In the genomic region with DNA sequence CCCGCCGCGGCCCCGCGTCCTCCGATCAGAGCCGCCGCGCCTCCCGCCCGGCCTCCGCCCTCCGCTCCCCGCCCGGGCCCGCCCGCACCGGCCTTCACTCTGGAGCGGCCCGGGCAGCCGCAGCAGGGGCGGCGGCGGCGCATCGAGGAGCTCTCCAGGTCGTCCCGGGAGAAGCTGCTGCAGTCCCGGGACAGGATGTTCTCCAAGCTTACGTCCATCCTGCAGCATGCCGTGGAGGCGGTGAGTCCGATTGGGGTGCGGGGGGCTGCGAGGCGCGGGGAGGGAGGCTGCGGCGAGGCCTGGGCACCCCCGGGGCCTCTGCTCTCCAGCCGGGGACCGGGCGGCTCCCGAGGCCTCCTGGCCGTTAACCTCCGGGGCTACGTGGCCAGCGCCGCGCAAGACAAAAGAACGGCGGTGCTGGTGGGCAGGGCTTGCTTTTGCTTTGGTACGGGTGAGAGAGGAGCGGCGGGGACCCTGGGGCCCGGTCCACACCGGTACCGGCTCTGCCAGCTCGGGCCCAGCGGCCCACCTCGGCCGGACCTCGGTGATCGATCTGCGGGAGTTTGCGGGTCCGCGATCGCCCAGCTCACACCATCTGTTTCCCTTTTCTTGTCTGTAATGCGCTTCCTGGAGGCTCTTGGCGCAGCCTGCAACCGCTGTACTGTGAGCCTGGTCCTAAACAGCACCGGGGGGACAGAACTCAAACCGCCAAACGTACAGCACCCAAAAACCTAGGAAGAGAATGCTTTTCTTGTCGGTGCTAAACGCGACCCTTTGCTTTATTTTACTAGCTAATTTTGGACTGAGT, we compare ENCODE assay signal across 8 mouse cellular contexts. TPM values are rescaled to one million over a fixed set of nuclear protein-coding genes. Genes with fewer than 3 reads are reported as not detected.
DNase-seq lines count a peak whose midpoint lies in the region; ATAC-seq and TF ChIP-seq lines count a peak whose summit lies in the region.

No protein-coding gene starts in this region.

- peak overlapping the region; percentile 94 for H3K9ac ChIP-seq in forebrain, embryonic 12.5 days

- H3K4me1 ChIP-seq in cerebellum, adult 2 months (ENCODE audit: control insufficient read depth, insufficient read depth, low read length), result no peaks in the 10 kb centered on the region; the same call in 1 of the 2 replicates
- H3K4me1 ChIP-seq in forebrain, embryonic 12.5 days, result peaks cover 48% of the 10 kb centered on the region

- no peaks in the 10 kb centered on the region for H3K36me3 ChIP-seq in forebrain, embryonic 12.5 days (replicated peaks)

- H3K27me3 ChIP-seq in cerebellum, adult 2 months (ENCODE audit: control insufficient read depth, insufficient read depth, low read length), result no peaks in the 10 kb centered on the region
- H3K27me3 ChIP-seq in forebrain, embryonic 12.5 days, result no peaks in the 10 kb centered on the region

- no peak for TF ChIP-seq CTCF in cerebellum, adult 2 months (IDR thresholded peaks at IDR 0.05; ENCODE audit: borderline replicate concordance, insufficient read depth, low read depth, low read length)

- under 1% methylated on average over 74 of the region's 78 CpGs for WGBS in cerebellum, adult 2 months
- WGBS in forebrain, embryonic 12.5 days, result under 1% methylated on average over 59 of the region's 78 CpGs

- peak overlapping the region; percentile 39; the same call in 1 of the 2 replicates for H3K27ac ChIP-seq in cerebellum, adult 2 months (ENCODE audit: insufficient read depth, low read length)
- H3K27ac ChIP-seq in forebrain, embryonic 12.5 days, result peak overlapping the region; percentile 92

- H3K4me2 ChIP-seq in forebrain, embryonic 12.5 days, result peak overlapping the region; percentile 58

- DNase-seq in cerebellum, adult 2 months, result peak in 1 of 2 experiments; percentile 77
- DNase-seq in cerebellum, adult 11-12 months, result no peak
- peak; percentile 75 for DNase-seq in adrenal gland, postnatal 10 days
- DNase-seq in heart, postnatal 10 days, result peak; percentile 66 to 75
- peak; percentile 36 to 37 for DNase-seq in left cerebral cortex, adult 8-10 months (ENCODE audit: low spot score in 2 of 2)
- peak; percentile 40 for DNase-seq in right cerebral cortex, postnatal 4 days

- intact Hi-C loops in heart, postnatal 10 days (cut with DNase I), result no loop called here

- H3K4me3 ChIP-seq in cerebellum, adult 2 months (replicated peaks; ENCODE audit: insufficient read depth, low read depth, low read length), result peak overlapping the region; percentile 82
- H3K4me3 ChIP-seq in forebrain, embryonic 12.5 days (replicated peaks), result peak overlapping the region; percentile 93

- TF ChIP-seq POLR2A in cerebellum, adult 2 months (IDR thresholded peaks at IDR 0.05; ENCODE audit: borderline replicate concordance, insufficient read depth, low read length), result no peak; the same call in 1 of the 2 replicates

- H3K9me3 ChIP-seq in forebrain, embryonic 12.5 days, result no peaks in the 10 kb centered on the region

- ATAC-seq in forebrain, embryonic 12.5 days (ENCODE audit: low FRiP score), result peak; percentile 73; the same call in 1 of the 2 replicates
- ATAC-seq in megakaryocyte, adult 5-6 weeks (ENCODE audit: poor library complexity, severe bottlenecking), result peak; percentile 16; the same call in 1 of the 2 replicates

RNA-seq across cellular contexts. Expression of a gene that starts 0.9 kb away (rescaled TPM):
- polyA plus RNA-seq in cerebellum, adult 2 months (2012; rRNA removed), result 18.9 and 20.5 TPM in 2 replicates
- total RNA-seq in adrenal gland, postnatal 10 days (2021), result 10 to 100 TPM; 20.4 to 23.5 TPM
- 15.7 and 16.7 TPM in 2 replicates for polyA plus RNA-seq in forebrain, embryonic 12.5 days (2016; fragmentation: Nextera tagmentation; extraction: Ambion mirVana)
- total RNA-seq in heart, postnatal 10 days (2021), result 10 to 100 TPM; 18.3 to 18.5 TPM
- 10 to 100 TPM; 23.6 to 24.7 (median 24.1) TPM for total RNA-seq in left cerebral cortex, adult 8-10 months (2022)
- total RNA-seq in megakaryocyte, adult 5-6 weeks (2015), result 28.7 and 29.0 TPM in 2 replicates
- 18.4 and 18.8 TPM in 2 replicates for total RNA-seq in megakaryocyte, adult 5-6 weeks (2017)

RNA-seq across cellular contexts. Expression of a gene that starts 46.6 kb away (rescaled TPM):
- 110 and 130 TPM in 2 replicates for polyA plus RNA-seq in cerebellum, adult 2 months (2012; rRNA removed)
- total RNA-seq in adrenal gland, postnatal 10 days (2021), result 10 to 100 TPM; 83.6 to 94.5 TPM
- 16.5 and 17.7 TPM in 2 replicates for polyA plus RNA-seq in forebrain, embryonic 12.5 days (2016; fragmentation: Nextera tagmentation; extraction: Ambion mirVana)
- total RNA-seq in heart, postnatal 10 days (2021), result 100 to 1,000 TPM; 397 to 585 TPM
- 100 to 1,000 TPM; 103 to 121 (median 110) TPM for total RNA-seq in left cerebral cortex, adult 8-10 months (2022)
- 1.7 and 3.6 TPM in 2 replicates for total RNA-seq in megakaryocyte, adult 5-6 weeks (2015)
- total RNA-seq in megakaryocyte, adult 5-6 weeks (2017), result 2.6 and 3.2 TPM in 2 replicates

Comparison
In these comparisons a context has a peak if more than half of its experiments do, and no peak if none do; other contexts are left out.
1. RNA of a gene that starts 46.6 kb away (total RNA-seq): 397 to 585 TPM in heart, postnatal 10 days, 103 to 121 TPM in left cerebral cortex, adult 8-10 months and 83.6 to 94.5 TPM in adrenal gland, postnatal 10 days; 1.7 to 3.6 TPM in megakaryocyte, adult 5-6 weeks; every median in the first group is over 10 times any median in the second.